Mouse (Mus musculus) liver, embryonic 11.5 days (tissue): ENCODE measurements around the gene Nup50. TPM values are rescaled to one million over a fixed set of nuclear protein-coding genes. Genes with fewer than 3 reads are reported as not detected.

Source experiments
- ATAC-seq: fragments of 200-750 bp; cut with Nextera tagmentation; replicated peaks from 2 replicates; pipeline ENCODE4 v1.8.0; 2017; ENCODE audit warnings: moderate number of reproducible peaks, mild to moderate bottlenecking, moderate TSS enrichment, moderate library complexity; ENCODE audit not compliant: low FRiP score
- DNase-seq: peaks from one replicate; pipeline ENCODE4 v3.0.0-alpha.2; 2017; ENCODE audit warnings: low spot score
- H3K27ac ChIP-seq: fragments of 300-500 bp; sonication (generic); 2 replicates; pipeline ENCODE4 v1.5.1; 2014; ENCODE audit warnings: mild to moderate bottlenecking, low read depth, low read length, control low read depth
- H3K27me3 ChIP-seq: fragments of 300-500 bp; sonication (generic); replicated peaks from 2 replicates; pipeline ENCODE4 v1.6.1; 2014; ENCODE audit warnings: low read length, mixed read lengths; ENCODE audit not compliant: control insufficient read depth, insufficient read depth
- H3K36me3 ChIP-seq: fragments of 300-500 bp; sonication (generic); 2 replicates; pipeline ENCODE4 v1.6.1; 2014; ENCODE audit warnings: mild to moderate bottlenecking, low read length, moderate library complexity, mixed read lengths; ENCODE audit not compliant: control insufficient read depth, insufficient read depth
- H3K4me1 ChIP-seq: fragments of 300-500 bp; sonication (generic); replicated peaks from 2 replicates; pipeline ENCODE4 v1.6.1; 2014; ENCODE audit warnings: low read length, mixed read lengths; ENCODE audit not compliant: control insufficient read depth, insufficient read depth
- H3K4me2 ChIP-seq: fragments of 300-500 bp; sonication (generic); 2 replicates; pipeline ENCODE4 v1.6.1; 2014; ENCODE audit warnings: mild to moderate bottlenecking, control low read depth, moderate library complexity
- H3K4me3 ChIP-seq: fragments of 300-500 bp; sonication (generic); 2 replicates; pipeline ENCODE4 v1.5.1; 2014; ENCODE audit warnings: low read depth, low read length, control low read depth
- H3K9ac ChIP-seq: fragments of 300-500 bp; sonication (generic); 2 replicates; pipeline ENCODE4 v1.6.1; 2014; ENCODE audit warnings: low read depth, low read length, control low read depth
- H3K9me3 ChIP-seq: fragments of 300-500 bp; sonication (generic); 2 replicates; pipeline ENCODE4 v1.6.1; 2016; ENCODE audit warnings: low read length, inconsistent platforms, mixed read lengths; ENCODE audit not compliant: control insufficient read depth
- WGBS: fragments of 180-500 bp; shearing (Covaris S2); extraction: QIAGEN DNeasy Blood & Tissue Kit; methylation state at CpG from one replicate; pipeline ENCODE4 v1.1.7; 2014; 5-methylcytosine and 5-hydroxymethylcytosine counted together
- polyA plus RNA-seq: library from polyadenylated mRNA; unstranded; fragments of >200 nt; fragmentation: Nextera tagmentation; extraction: Ambion mirVana; gene quantifications from 2 replicates; pipeline ENCODE4 v1.2.1, GENCODE M21; 2014

Nup50 gene
- polyA plus RNA-seq, 1 experiment from 2014 or later, result 56.7 TPM

GRCm38 (mm10) chr15:84940102-84940501 lies 16.9 kb downstream of the Nup50 start:
- no peak overlapping the region for H3K4me2 ChIP-seq
- 70% methylated on average over 12 of the region's 12 CpGs for WGBS
- no peak for DNase-seq
- no peak overlapping the region for H3K9ac ChIP-seq
- H3K36me3 ChIP-seq, result peaks cover 60% of the 10 kb centered on the region
- no peak overlapping the region for H3K4me3 ChIP-seq
- no peaks in the 10 kb centered on the region for H3K27me3 ChIP-seq
- no peaks in the 10 kb centered on the region for H3K9me3 ChIP-seq
- no peak overlapping the region for H3K27ac ChIP-seq
- no peaks in the 10 kb centered on the region for H3K4me1 ChIP-seq
- ATAC-seq, result no peak

- Histone ChIP-seq H3K36me3 (peaks cover 33% of the 10 kb centered on the region), H3K27ac (no peak overlapping the region), H3K4me2 (no peak overlapping the region), H3K27me3 (no peaks in the 10 kb centered on the region), H3K9me3 (no peaks in the 10 kb centered on the region), H3K4me1 (no peaks in the 10 kb centered on the region), H3K4me3 (no peak overlapping the region), H3K9ac (no peak overlapping the region)
- DNase-seq (no peak), ATAC-seq (no peak)
- WGBS, result 85% methylated on average over 11 of the region's 11 CpGs
Measured at GRCm38 (mm10) chr15:84942647-84943285, 19.6 kb downstream of the Nup50 start.

GRCm38 (mm10) chr15:84944319-84944718 lies 21.1 kb downstream of the Nup50 start:
- 77% methylated on average over 5 of the region's 5 CpGs for WGBS
- no peak overlapping the region for H3K9ac ChIP-seq
- H3K36me3 ChIP-seq, result peaks cover 20% of the 10 kb centered on the region
- H3K4me1 ChIP-seq, result no peaks in the 10 kb centered on the region
- no peaks in the 10 kb centered on the region for H3K27me3 ChIP-seq
- no peak for ATAC-seq
- DNase-seq, result no peak
- H3K9me3 ChIP-seq, result no peaks in the 10 kb centered on the region
- no peak overlapping the region for H3K27ac ChIP-seq
- no peak overlapping the region for H3K4me3 ChIP-seq
- no peak overlapping the region for H3K4me2 ChIP-seq

- H3K4me1 ChIP-seq, result no peaks in the 10 kb centered on the region
- DNase-seq (no peak), ATAC-seq (no peak)
- no peak overlapping the region for H3K4me3 ChIP-seq
- no peaks in the 10 kb centered on the region for H3K36me3 ChIP-seq
- H3K9me3 ChIP-seq, result no peaks in the 10 kb centered on the region
- H3K9ac ChIP-seq, result no peak overlapping the region
- H3K27me3 ChIP-seq, result no peaks in the 10 kb centered on the region
- H3K27ac ChIP-seq, result no peak overlapping the region
- H3K4me2 ChIP-seq, result no peak overlapping the region
- WGBS, result 83% methylated on average over 14 of the region's 14 CpGs
Measured at GRCm38 (mm10) chr15:84948990-84949389, 25.8 kb downstream of the Nup50 start.

- Histone ChIP-seq H3K4me1 (no peaks in the 10 kb centered on the region), H3K9me3 (no peaks in the 10 kb centered on the region), H3K4me2 (no peak overlapping the region), H3K27me3 (no peaks in the 10 kb centered on the region), H3K4me3 (no peak overlapping the region), H3K9ac (no peak overlapping the region), H3K27ac (no peak overlapping the region), H3K36me3 (no peaks in the 10 kb centered on the region)
- ATAC-seq, result no peak
- no peak for DNase-seq
- 87% methylated on average over 4 of the region's 4 CpGs for WGBS
Measured at GRCm38 (mm10) chr15:84950053-84950452, 26.8 kb downstream of the Nup50 start.

GRCm38 (mm10) chr15:84953259-84953658 lies 30.0 kb downstream of the Nup50 start:
- Histone ChIP-seq H3K4me2 (no peak overlapping the region), H3K9ac (no peak overlapping the region), H3K4me3 (no peak overlapping the region), H3K27me3 (no peaks in the 10 kb centered on the region), H3K36me3 (no peaks in the 10 kb centered on the region), H3K4me1 (no peaks in the 10 kb centered on the region), H3K27ac (no peak overlapping the region), H3K9me3 (no peaks in the 10 kb centered on the region)
- no peak for ATAC-seq
- 88% methylated on average over 11 of the region's 11 CpGs for WGBS
- DNase-seq, result no peak

- 65% methylated on average over 3 of the region's 3 CpGs for WGBS
- H3K27ac ChIP-seq, result no peak overlapping the region
- no peak overlapping the region for H3K4me2 ChIP-seq
- H3K27me3 ChIP-seq, result no peaks in the 10 kb centered on the region
- H3K4me3 ChIP-seq, result no peak overlapping the region
- H3K4me1 ChIP-seq, result no peaks in the 10 kb centered on the region
- DNase-seq (no peak), ATAC-seq (no peak)
- H3K36me3 ChIP-seq, result no peaks in the 10 kb centered on the region
- H3K9me3 ChIP-seq, result no peaks in the 10 kb centered on the region
- no peak overlapping the region for H3K9ac ChIP-seq
Measured at GRCm38 (mm10) chr15:84957851-84958250, 34.6 kb downstream of the Nup50 start.

- Histone ChIP-seq H3K4me1 (no peaks in the 10 kb centered on the region), H3K9ac (no peak overlapping the region), H3K9me3 (no peaks in the 10 kb centered on the region), H3K36me3 (no peaks in the 10 kb centered on the region), H3K27me3 (no peaks in the 10 kb centered on the region), H3K4me3 (no peak overlapping the region), H3K4me2 (no peak overlapping the region), H3K27ac (no peak overlapping the region)
- 89% methylated on average over 3 of the region's 3 CpGs for WGBS
- DNase-seq (no peak), ATAC-seq (no peak)
Measured at GRCm38 (mm10) chr15:84958331-84958730, 35.1 kb downstream of the Nup50 start.

GRCm38 (mm10) chr15:84959891-84960290 lies 36.7 kb downstream of the Nup50 start:
- ATAC-seq (no peak), DNase-seq (no peak)
- Histone ChIP-seq H3K4me1 (no peaks in the 10 kb centered on the region), H3K4me3 (no peak overlapping the region), H3K27ac (no peak overlapping the region), H3K9ac (no peak overlapping the region), H3K36me3 (no peaks in the 10 kb centered on the region), H3K9me3 (no peaks in the 10 kb centered on the region), H3K4me2 (no peak overlapping the region), H3K27me3 (no peaks in the 10 kb centered on the region)
- WGBS, result 79% methylated on average over 6 of the region's 6 CpGs
